In genomic region chr4:118261291-118261690, GRCm38 (mm10) we compare ENCODE assay signal across 9 mouse cellular contexts. TPM values are rescaled to one million over a fixed set of nuclear protein-coding genes. Genes with fewer than 3 reads are reported as not detected.
DNase-seq lines count a peak whose midpoint lies in the region; ATAC-seq and TF ChIP-seq lines count a peak whose summit lies in the region.
"Had no signal": no experiment of that assay in that cellular context is flagged by ENCODE, and none has a peak within 500 bp of the region (broad histone marks: within the 10 kb centered on the region; RNA-seq: fewer than 3 reads in every experiment).

No protein-coding gene starts in this region.

- peak overlapping the region; percentile 51 for H3K4me3 ChIP-seq in heart, embryonic 12.5 days
- no peak overlapping the region for H3K4me3 ChIP-seq in MEL (ENCODE audit: control insufficient read depth in 1 of 2, insufficient read depth in 1 of 2, low read depth in 2 of 2, low read length in 2 of 2)
- H3K4me3 ChIP-seq in hindbrain, embryonic 12.5 days = peak overlapping the region; percentile 39
- peak overlapping the region; percentile 53 for H3K4me3 ChIP-seq in midbrain, embryonic 12.5 days

- H3K9ac ChIP-seq in heart, embryonic 12.5 days = peak overlapping the region; percentile 70; the same call in 1 of the 2 replicates
- no peak overlapping the region for H3K9ac ChIP-seq in MEL (ENCODE audit: control insufficient read depth, low read depth, low read length, poor library complexity, severe bottlenecking)
- H3K9ac ChIP-seq in hindbrain, embryonic 12.5 days = peak overlapping the region; percentile 63
- peak overlapping the region; percentile 62; the same call in 1 of the 2 replicates for H3K9ac ChIP-seq in midbrain, embryonic 12.5 days (replicated peaks)

- no peaks in the 10 kb centered on the region for H3K9me3 ChIP-seq in heart, embryonic 12.5 days (replicated peaks)
- H3K9me3 ChIP-seq in MEL (replicated peaks; ENCODE audit: insufficient read depth, low read length) = no peaks in the 10 kb centered on the region
- H3K9me3 ChIP-seq in hindbrain, embryonic 12.5 days (replicated peaks) = no peaks in the 10 kb centered on the region
- H3K9me3 ChIP-seq in midbrain, embryonic 12.5 days = no peaks in the 10 kb centered on the region
- H3K9me3 ChIP-seq: megakaryocyte, embryonic 14.5 days had no signal

- H3K27me3 ChIP-seq in heart, embryonic 12.5 days (replicated peaks) = no peaks in the 10 kb centered on the region
- peaks cover 0 to 6% of the 10 kb centered on the region in 2 experiments; a peak in 2 of 4 replicates for H3K27me3 ChIP-seq in MEL (ENCODE audit: control insufficient read depth in 1 of 2, insufficient read depth in 2 of 2, low read length in 2 of 2)
- H3K27me3 ChIP-seq in hindbrain, embryonic 12.5 days = no peaks in the 10 kb centered on the region; the same call in 1 of the 2 replicates
- no peaks in the 10 kb centered on the region for H3K27me3 ChIP-seq in midbrain, embryonic 12.5 days

- TF ChIP-seq EP300 in MEL (IDR thresholded peaks at IDR 0.05; ENCODE audit: low read depth in 1 of 2, low read length in 2 of 2) = no peak

- no peak for TF ChIP-seq RAD21 in MEL (IDR thresholded peaks at IDR 0.05; ENCODE audit: low read depth, low read length)

- peak overlapping the region; percentile 28 for H3K27ac ChIP-seq in heart, embryonic 12.5 days (ENCODE audit: poor library complexity, severe bottlenecking)
- no peak overlapping the region for H3K27ac ChIP-seq in MEL (ENCODE audit: control insufficient read depth, low read depth, low read length)
- H3K27ac ChIP-seq in hindbrain, embryonic 12.5 days = peak overlapping the region; percentile 84
- peak overlapping the region; percentile 81 for H3K27ac ChIP-seq in midbrain, embryonic 12.5 days (replicated peaks)

- no peak for ATAC-seq in heart, embryonic 12.5 days (ENCODE audit: insufficient number of reproducible peaks, low FRiP score)
- peak; percentile 49 for ATAC-seq in hindbrain, embryonic 12.5 days (ENCODE audit: low FRiP score)
- peak; percentile 31 for ATAC-seq in midbrain, embryonic 12.5 days (ENCODE audit: low FRiP score, low read depth)
- no peak for ATAC-seq in megakaryocyte progenitor cell, adult 5-6 weeks (replicated peaks; ENCODE audit: poor library complexity)

- DNase-seq in heart, adult 8-10 months (ENCODE audit: low spot score) = no peak
- peak; percentile 6 for DNase-seq in MEL (ENCODE audit: low read depth, low spot score)
- DNase-seq in adrenal gland, adult 18-20 months (ENCODE audit: low spot score in 2 of 2) = no peak
- DNase-seq in cerebellum, adult 18-20 months = no peak

- H3K79me2 ChIP-seq in MEL (ENCODE audit: control insufficient read depth, insufficient read depth, low read length, poor library complexity) = no peaks in the 10 kb centered on the region

- H3K4me1 ChIP-seq in heart, embryonic 12.5 days (replicated peaks) = peaks cover 82% of the 10 kb centered on the region
- H3K4me1 ChIP-seq in MEL (ENCODE audit: control insufficient read depth in 1 of 2, insufficient read depth in 2 of 2, low read length in 2 of 2) = no peaks in the 10 kb centered on the region
- peaks cover 77% of the 10 kb centered on the region for H3K4me1 ChIP-seq in hindbrain, embryonic 12.5 days
- peaks cover 60% of the 10 kb centered on the region for H3K4me1 ChIP-seq in midbrain, embryonic 12.5 days

- no peak for TF ChIP-seq POLR2A in MEL (IDR thresholded peaks at IDR 0.05; ENCODE audit: control insufficient read depth in 1 of 2, insufficient read depth in 1 of 2, low read depth in 1 of 2, low read length in 2 of 2, poor library complexity in 1 of 2)

- TF ChIP-seq CTCF in MEL (IDR thresholded peaks at IDR 0.05 in 2 of 3, conservative IDR thresholded peaks at IDR 0.05 in 1 of 3; ENCODE audit: control insufficient read depth in 1 of 3, insufficient read depth in 1 of 3, low read depth in 2 of 3, low read length in 3 of 3, poor library complexity in 1 of 3, severe bottlenecking in 1 of 3) = no peak

- 24% methylated on average over 5 of the region's 5 CpGs for WGBS in heart, embryonic 12.5 days
- WGBS in hindbrain, embryonic 12.5 days = 25% methylated on average over 5 of the region's 5 CpGs
- 32% methylated on average over 5 of the region's 5 CpGs for WGBS in midbrain, embryonic 12.5 days

- peaks cover 21% of the 10 kb centered on the region for H3K36me3 ChIP-seq in heart, embryonic 12.5 days
- no peaks in the 10 kb centered on the region for H3K36me3 ChIP-seq in MEL (ENCODE audit: control insufficient read depth in 1 of 2, insufficient read depth in 2 of 2, low read length in 2 of 2)
- H3K36me3 ChIP-seq in hindbrain, embryonic 12.5 days = peaks cover 25% of the 10 kb centered on the region
- H3K36me3 ChIP-seq in midbrain, embryonic 12.5 days = peaks cover 41% of the 10 kb centered on the region

- H3K4me2 ChIP-seq in heart, embryonic 12.5 days = peak overlapping the region; percentile 95
- H3K4me2 ChIP-seq in hindbrain, embryonic 12.5 days (replicated peaks) = peak overlapping the region; percentile 80
- H3K4me2 ChIP-seq in midbrain, embryonic 12.5 days (replicated peaks) = peak overlapping the region; percentile 87

TF ChIP-seq in MEL, 35 proteins besides CTCF, POLR2A, EP300 and RAD21:
- no peak for TF ChIP-seq TBP (IDR thresholded peaks at IDR 0.05; ENCODE audit: low read depth, low read length)
- no peak for TF ChIP-seq ZNF384 (IDR thresholded peaks at IDR 0.05; ENCODE audit: low read depth, low read length)
- no peak for TF ChIP-seq KAT2A (conservative IDR thresholded peaks at IDR 0.05; ENCODE audit: low read depth, low read length)
- no peak for TF ChIP-seq SIN3A (IDR thresholded peaks at IDR 0.05; ENCODE audit: low read length)
- TF ChIP-seq SMC3 (IDR thresholded peaks at IDR 0.05; ENCODE audit: low read depth, low read length) = no peak
- TF ChIP-seq MXI1 (IDR thresholded peaks at IDR 0.05; ENCODE audit: low read depth, low read length) = no peak
- TF ChIP-seq ZC3H11A (IDR thresholded peaks at IDR 0.05; ENCODE audit: low read depth, low read length) = no peak
- no peak for TF ChIP-seq UBTF (IDR thresholded peaks at IDR 0.05; ENCODE audit: borderline replicate concordance, insufficient read depth, low read depth, low read length)
- TF ChIP-seq RCOR1 (IDR thresholded peaks at IDR 0.05; ENCODE audit: low read depth, low read length) = no peak
- TF ChIP-seq GABPA (IDR thresholded peaks at IDR 0.05; ENCODE audit: low read depth, low read length) = no peak
- TF ChIP-seq ZKSCAN1 (IDR thresholded peaks at IDR 0.05; ENCODE audit: low read depth, low read length) = no peak

RNA-seq across cellular contexts. Expression of gene Ptprf, which starts 29.9 kb away (rescaled TPM):
- 38.1 and 43.5 TPM in 2 replicates for polyA plus RNA-seq in heart, embryonic 12.5 days (2016; fragmentation: Nextera tagmentation; extraction: Ambion mirVana)
- total RNA-seq in heart, adult 8-10 months (2022) = 1 to 10 TPM; 3.6 to 6.8 (median 4.6) TPM
- total RNA-seq in MEL (2012; rRNA removed) = 0.04 TPM in 1 of 2 replicates, not detected in the other
- polyA plus RNA-seq in MEL (2012; ENCODE audit: insufficient read depth in 1 of 2, insufficient read length in 2 of 2, low read depth in 1 of 2, low replicate concordance in 2 of 2, missing spikeins in 1 of 2) = not detected
- 131 and 137 TPM in 2 replicates for polyA plus RNA-seq in hindbrain, embryonic 12.5 days (2016; fragmentation: Nextera tagmentation; extraction: Ambion mirVana)
- polyA plus RNA-seq in midbrain, embryonic 12.5 days (2016; fragmentation: Nextera tagmentation; extraction: Ambion mirVana) = 113 and 123 TPM in 2 replicates
- 0.07 TPM in 1 of 2 replicates, not detected in the other for total RNA-seq in megakaryocyte progenitor cell, adult 5-6 weeks (2015)
- total RNA-seq in megakaryocyte progenitor cell, adult 5-6 weeks (2017) = 0.24 TPM in 1 of 2 replicates, not detected in the other
- total RNA-seq in adrenal gland, adult 18-20 months (2021) = 10 to 100 TPM; 42.5 to 43.1 TPM

Comparison
In these comparisons a context has a peak if more than half of its experiments do, and no peak if none do; other contexts are left out.
1. ATAC-seq: peak in hindbrain, embryonic 12.5 days (single experiment) and midbrain, embryonic 12.5 days (single experiment); none in heart, embryonic 12.5 days (single experiment) and megakaryocyte progenitor cell, adult 5-6 weeks (single experiment).
2. H3K4me3 ChIP-seq: peak in heart, embryonic 12.5 days (single experiment), hindbrain, embryonic 12.5 days (single experiment) and midbrain, embryonic 12.5 days (single experiment); none in MEL (0 of 2).
3. RNA of gene Ptprf, which starts 29.9 kb away (total RNA-seq): 42.5 to 43.1 TPM in adrenal gland, adult 18-20 months; 3.6 to 6.8 TPM in heart, adult 8-10 months, 0.07 to 0.24 TPM in megakaryocyte progenitor cell, adult 5-6 weeks and 0.04 TPM in MEL; every median in the first group is over 4 times any median in the second.
4. Peak in every context shown above with its lines, with median percentiles within 50 percentile points of each other: H3K4me2 ChIP-seq.